Mouse (Mus musculus) small intestine, adult 2 months (tissue): Measurements from ENCODE around the gene Klf12.

Experiments used
- CTCF ChIP-seq: fragments of 200-500 bp; IDR thresholded peaks from 2 replicates; pipeline ENCODE4 v1.5.1; 2012; ENCODE audit warnings: low read depth, mild to moderate bottlenecking, control low read depth, inconsistent platforms, low read length, moderate library complexity, mixed read lengths; ENCODE audit not compliant: insufficient replicate concordance, insufficient read length; ENCODE audit errors: extremely low read depth
- POLR2A ChIP-seq: fragments of 200-500 bp; IDR thresholded peaks from 2 replicates; pipeline ENCODE4 v1.6.1; 2012; ENCODE audit warnings: low read depth, mild to moderate bottlenecking, control low read depth, inconsistent platforms, low read length, moderate library complexity

DNA sequence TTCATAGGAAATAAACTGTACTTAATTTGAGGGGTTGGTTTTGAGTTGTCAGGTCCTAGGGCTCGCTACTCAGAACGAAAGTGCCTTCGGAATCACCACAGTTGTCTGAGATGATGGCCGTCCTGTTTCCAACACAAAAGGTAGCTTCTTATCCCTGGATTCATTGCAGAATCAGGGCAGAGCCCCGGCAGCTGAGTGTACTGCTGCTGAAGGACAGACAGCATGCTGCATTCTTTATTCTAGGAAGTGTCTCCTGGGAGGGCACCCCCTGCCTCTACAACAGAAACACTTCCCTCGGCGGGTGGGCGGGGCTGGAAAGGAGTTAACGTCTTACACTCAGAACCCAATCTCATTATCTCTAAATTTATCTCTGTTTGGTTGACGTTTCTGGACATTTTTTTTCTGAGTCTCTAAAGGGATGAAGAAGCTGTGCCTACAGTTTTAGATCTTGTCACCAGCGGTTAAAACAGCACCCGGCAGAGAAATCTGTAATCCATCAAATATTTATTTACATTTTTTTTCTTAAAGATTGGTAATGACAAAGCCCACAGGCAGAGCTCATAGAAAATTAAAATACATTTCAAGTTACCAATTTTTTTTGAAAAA, 74.6 kb downstream of the Klf12 start:
- TF ChIP-seq CTCF (no peak), POLR2A (no peak)
